Mouse (Mus musculus) ovary, postnatal 14 days (tissue): ENCODE results near the gene Insig2.

ENCODE experiments used
- DNase-seq: peaks from one replicate; pipeline ENCODE4 v3.0.0; 2022; ENCODE audit warnings: low spot score

The Insig2 gene

GRCm38 (mm10) chr1:121326591-121327343 lies 5.6 kb downstream of the Insig2 start:
- DNase-seq, result no peak

- DNase-seq, result no peak
These were observed 8.9 kb downstream of the Insig2 start for GRCm38 (mm10) chr1:121323501-121323900.

- DNase-seq, result no peak
These were observed 17.5 kb downstream of the Insig2 start for GRCm38 (mm10) chr1:121314766-121315428.

GRCm38 (mm10) chr1:121313181-121313580 lies 19.2 kb downstream of the Insig2 start:
- no peak for DNase-seq

- no peak for DNase-seq
These were observed 20.1 kb downstream of the Insig2 start for GRCm38 (mm10) chr1:121312326-121312725.

GRCm38 (mm10) chr1:121296717-121297255 lies 35.6 kb downstream of the Insig2 start:
- DNase-seq, result no peak

- DNase-seq, result no peak
These were observed 38.8 kb downstream of the Insig2 start for GRCm38 (mm10) chr1:121293571-121293970.

GRCm38 (mm10) chr1:121290841-121291240 lies 41.5 kb downstream of the Insig2 start:
- DNase-seq, result no peak

GRCm38 (mm10) chr1:121290340-121290739 lies 42.0 kb downstream of the Insig2 start:
- DNase-seq, result no peak

GRCm38 (mm10) chr1:121284197-121284596 lies 48.2 kb downstream of the Insig2 start:
- DNase-seq, result no peak

GRCm38 (mm10) chr1:121280501-121280900 lies 51.9 kb downstream of the Insig2 start:
- DNase-seq, result no peak

GRCm38 (mm10) chr1:121278370-121278769 lies 54.0 kb downstream of the Insig2 start:
- DNase-seq, result no peak

- DNase-seq, result no peak
These were observed 54.9 kb downstream of the Insig2 start for GRCm38 (mm10) chr1:121277466-121277865.

GRCm38 (mm10) chr1:121275961-121276506 lies 56.4 kb downstream of the Insig2 start:
- no peak for DNase-seq

- DNase-seq, result no peak
These were observed 72.1 kb downstream of the Insig2 start for GRCm38 (mm10) chr1:121260171-121260741.
